Mouse (Mus musculus) right cerebral cortex, adult 18-20 months (tissue): ENCODE results near the gene Pkd1.

Experiments used
- DNase-seq: peaks from one replicate; pipeline ENCODE4 v3.0.0; 2022; ENCODE audit warnings: mixed read lengths

Gene Pkd1

GRCm38 (mm10) chr17:24608874-24609273 is 59.2 kb downstream of the Pkd1 start:
- no peak for DNase-seq

GRCm38 (mm10) chr17:24610711-24611110 is 61.1 kb downstream of the Pkd1 start:
- DNase-seq, result no peak

GRCm38 (mm10) chr17:24617561-24618194 is 68.0 kb downstream of the Pkd1 start:
- DNase-seq, result no peak

GRCm38 (mm10) chr17:24625472-24625871 is 75.8 kb downstream of the Pkd1 start:
- DNase-seq, result no peak

GRCm38 (mm10) chr17:24628646-24629045 is 79.0 kb downstream of the Pkd1 start:
- DNase-seq, result peak; percentile 59

GRCm38 (mm10) chr17:24630072-24630471 is 80.4 kb downstream of the Pkd1 start:
- peak; percentile 59 for DNase-seq

GRCm38 (mm10) chr17:24632167-24632812 is 82.7 kb downstream of the Pkd1 start, which contains the start of the genes Tsc2 and Nthl1:
TSS of gene Tsc2 (minus strand) at chr17:24632630.
TSS of gene Nthl1 (plus strand) at chr17:24632680.
- DNase-seq, result peak; percentile 87

GRCm38 (mm10) chr17:24632813-24633449 is 83.3 kb downstream of the Pkd1 start:
- DNase-seq, result peak; percentile 25

- DNase-seq, result no peak
Measured at GRCm38 (mm10) chr17:24633831-24634230, 84.2 kb downstream of the Pkd1 start.

GRCm38 (mm10) chr17:24635024-24635423 is 85.4 kb downstream of the Pkd1 start:
- peak; percentile 73 for DNase-seq

- no peak for DNase-seq
Measured at GRCm38 (mm10) chr17:24635694-24636093, 86.1 kb downstream of the Pkd1 start.

- no peak for DNase-seq
Measured at GRCm38 (mm10) chr17:24636781-24637481, 87.3 kb downstream of the Pkd1 start.

- no peak for DNase-seq
Measured at GRCm38 (mm10) chr17:24638214-24638613, 88.6 kb downstream of the Pkd1 start.

- no peak for DNase-seq
Measured at GRCm38 (mm10) chr17:24638840-24639239, 89.2 kb downstream of the Pkd1 start.

GRCm38 (mm10) chr17:24639571-24639988 is 89.9 kb downstream of the Pkd1 start:
- no peak for DNase-seq

GRCm38 (mm10) chr17:24640119-24640518 is 90.5 kb downstream of the Pkd1 start:
- DNase-seq, result no peak

- DNase-seq, result no peak
Measured at GRCm38 (mm10) chr17:24640581-24640980, 90.9 kb downstream of the Pkd1 start.

GRCm38 (mm10) chr17:24641944-24642343 is 92.3 kb downstream of the Pkd1 start:
- no peak for DNase-seq

- DNase-seq, result no peak
Measured at GRCm38 (mm10) chr17:24642791-24643343, 93.2 kb downstream of the Pkd1 start.

GRCm38 (mm10) chr17:24644030-24644715 is 94.5 kb downstream of the Pkd1 start:
- DNase-seq, result no peak

- DNase-seq, result peak; percentile 38
Measured at GRCm38 (mm10) chr17:24644875-24645721, 95.5 kb downstream of the Pkd1 start.
